Mouse (Mus musculus): ENCODE data around the gene Chchd10.

The Chchd10 gene

GRCm38 (mm10) chr10:75942736-75943477, 10.0 kb downstream of the Chchd10 start, which contains the start of gene Vpreb3:
Gene Vpreb3, plus strand, starts transcription at chr10:75943057.
- in situ Hi-C loops (cut with MboI; ENCODE audit: low pct_unique_long_range_greater_than_20kb in 1 of 2, low sequenced_read_pairs in 2 of 2, unreplicated experiment in 1 of 2) = no loop called here

DNA sequence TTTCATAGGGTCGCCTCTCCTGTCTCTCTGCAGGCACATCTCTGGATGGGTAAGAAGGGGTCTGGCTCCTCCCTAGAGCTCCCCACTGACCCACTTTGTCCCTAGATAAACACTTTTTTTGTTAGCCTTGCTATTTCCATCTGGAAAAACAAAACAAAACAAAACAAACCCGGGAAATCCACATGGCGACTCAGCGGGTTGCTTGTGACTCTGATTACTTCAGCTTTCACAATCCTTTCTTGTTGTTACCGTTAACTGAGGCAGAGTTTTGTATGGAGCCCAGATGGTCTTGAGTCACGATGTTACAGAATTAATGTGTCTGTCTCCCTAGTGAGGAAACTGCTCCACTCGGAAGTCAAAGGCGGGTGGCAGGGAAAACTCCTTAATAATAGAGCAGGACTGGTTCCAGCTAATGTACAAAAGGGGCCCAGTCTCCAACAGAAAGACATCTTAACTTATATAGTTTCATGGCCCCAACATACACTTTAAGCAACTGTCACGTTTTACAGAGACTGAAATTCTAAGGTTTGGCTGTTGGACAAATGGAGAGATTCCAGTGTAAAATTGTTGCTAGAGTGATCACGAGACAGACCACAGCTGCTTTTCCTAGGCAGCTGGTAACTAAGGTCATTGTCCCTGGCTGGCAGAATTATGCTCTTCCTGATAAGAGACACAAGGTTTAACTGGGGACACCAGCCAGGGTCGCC, 11.3 kb downstream of the Chchd10 start:
- in situ Hi-C loops (cut with MboI; ENCODE audit: low pct_unique_long_range_greater_than_20kb in 1 of 2, low sequenced_read_pairs in 2 of 2, unreplicated experiment in 1 of 2) = no loop called here

GRCm38 (mm10) chr10:75945213-75945612, 12.3 kb downstream of the Chchd10 start:
- in situ Hi-C loops (cut with MboI; ENCODE audit: low pct_unique_long_range_greater_than_20kb in 1 of 2, low sequenced_read_pairs in 2 of 2, unreplicated experiment in 1 of 2) = no loop called here

- in situ Hi-C loops (cut with MboI; ENCODE audit: low pct_unique_long_range_greater_than_20kb in 1 of 2, low sequenced_read_pairs in 2 of 2, unreplicated experiment in 1 of 2) = no loop called here
Observed at GRCm38 (mm10) chr10:75945896-75946295, 13.0 kb downstream of the Chchd10 start.

- in situ Hi-C loops (cut with MboI; ENCODE audit: low pct_unique_long_range_greater_than_20kb in 1 of 2, low sequenced_read_pairs in 2 of 2, unreplicated experiment in 1 of 2) = no loop called here
Observed at GRCm38 (mm10) chr10:75948079-75948478, 15.1 kb downstream of the Chchd10 start.

DNA sequence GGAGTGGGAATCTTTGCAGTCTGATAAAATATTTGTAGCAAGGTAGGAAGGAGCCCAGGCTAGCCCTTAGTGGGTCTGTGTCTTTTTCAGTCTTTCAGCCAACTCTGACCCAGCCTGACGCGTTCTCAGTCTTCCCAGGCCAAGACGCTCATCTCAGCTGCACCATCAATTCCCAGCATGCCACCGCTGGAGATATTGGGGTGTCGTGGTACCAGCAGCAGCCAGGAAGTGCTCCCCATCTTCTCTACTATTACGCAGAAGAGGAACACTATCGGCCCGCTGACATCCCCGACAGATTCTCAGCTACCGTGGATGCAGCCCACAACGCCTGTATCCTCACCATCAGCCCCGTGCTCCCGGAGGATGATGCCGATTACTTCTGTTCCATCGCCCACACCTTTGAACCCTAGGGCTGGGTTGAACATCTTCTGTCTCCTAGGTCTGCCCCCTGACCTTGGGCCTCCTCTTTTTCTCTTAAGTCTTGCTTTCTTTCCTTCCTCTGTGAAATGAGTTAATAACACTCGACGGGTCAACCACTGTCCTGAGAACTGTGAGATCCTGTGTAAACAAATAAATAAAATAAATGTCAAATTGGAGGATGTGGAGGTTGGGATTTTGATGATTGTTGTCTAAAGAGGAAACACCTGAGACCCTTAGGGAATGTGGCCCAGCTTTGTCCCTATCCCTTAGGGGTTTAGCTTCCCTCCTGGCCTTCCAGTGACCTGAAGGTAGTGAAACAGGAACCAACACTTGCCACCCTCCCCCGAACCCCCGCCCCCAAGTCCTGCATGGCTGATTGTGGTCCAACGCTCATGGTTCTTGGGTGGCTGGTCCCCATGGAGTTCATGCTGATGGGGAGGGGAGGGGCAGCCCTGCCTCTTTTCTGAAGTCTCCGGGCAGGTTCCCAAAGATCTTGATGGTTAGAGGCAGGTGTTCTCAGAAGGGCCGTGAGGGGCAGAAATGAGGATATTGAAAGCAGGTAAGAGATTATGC, 16.4 kb downstream of the Chchd10 start:
- in situ Hi-C loops (cut with MboI; ENCODE audit: low pct_unique_long_range_greater_than_20kb in 1 of 2, low sequenced_read_pairs in 2 of 2, unreplicated experiment in 1 of 2) = loop anchor here (5.0 to 25.0 kb wide), 4 partner anchors 62 to 362 kb away; partner anchors contain the start of gene Ggt5 (in 1 of the 2)

- in situ Hi-C loops (cut with MboI; ENCODE audit: low pct_unique_long_range_greater_than_20kb in 1 of 2, low sequenced_read_pairs in 2 of 2, unreplicated experiment in 1 of 2) = loop anchor here (5.0 to 25.0 kb wide), 4 partner anchors 64 to 364 kb away; partner anchors contain the start of gene Ggt5 (in 1 of the 2)
Observed at GRCm38 (mm10) chr10:75950791-75951210, 17.9 kb downstream of the Chchd10 start.

- in situ Hi-C loops (cut with MboI; ENCODE audit: low pct_unique_long_range_greater_than_20kb in 1 of 2, low sequenced_read_pairs in 2 of 2, unreplicated experiment in 1 of 2) = loop anchor here (5.0 to 25.0 kb wide), 4 partner anchors 64 to 364 kb away; partner anchors contain the start of gene Ggt5 (in 1 of the 2)
Observed at GRCm38 (mm10) chr10:75951424-75952050, 18.6 kb downstream of the Chchd10 start.

DNA sequence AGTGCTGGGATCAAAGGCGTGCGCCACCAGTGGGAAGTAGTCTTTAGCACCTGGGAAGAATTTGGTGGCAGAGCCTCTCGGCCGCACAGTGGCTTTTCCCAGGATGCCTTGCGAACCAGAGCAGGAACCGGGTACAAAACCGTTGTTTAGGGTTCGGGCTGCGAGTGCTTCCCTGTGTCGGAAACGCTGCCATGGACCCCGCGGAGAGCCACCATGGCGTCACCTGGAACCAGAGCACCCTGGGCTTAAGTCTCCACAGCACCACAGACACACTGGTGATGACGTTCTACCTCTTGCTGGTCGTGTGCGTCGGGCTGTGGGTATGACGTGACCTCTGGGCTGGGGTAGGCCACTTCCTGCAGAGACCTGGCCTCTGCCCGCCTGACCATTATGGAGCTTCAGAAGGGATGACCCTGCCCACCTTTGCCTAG, 21.5 kb downstream of the Chchd10 start, which contains the start of gene Gm5134:
Gene Gm5134, plus strand, starts transcription at position 134 of the 431 bp plus-strand sequence.
- in situ Hi-C loops (cut with MboI; ENCODE audit: low pct_unique_long_range_greater_than_20kb in 1 of 2, low sequenced_read_pairs in 2 of 2, unreplicated experiment in 1 of 2) = loop anchor here (5.0 to 25.0 kb wide), 4 partner anchors 67 to 367 kb away; partner anchors contain the start of gene Ggt5 (in 1 of the 2)

DNA sequence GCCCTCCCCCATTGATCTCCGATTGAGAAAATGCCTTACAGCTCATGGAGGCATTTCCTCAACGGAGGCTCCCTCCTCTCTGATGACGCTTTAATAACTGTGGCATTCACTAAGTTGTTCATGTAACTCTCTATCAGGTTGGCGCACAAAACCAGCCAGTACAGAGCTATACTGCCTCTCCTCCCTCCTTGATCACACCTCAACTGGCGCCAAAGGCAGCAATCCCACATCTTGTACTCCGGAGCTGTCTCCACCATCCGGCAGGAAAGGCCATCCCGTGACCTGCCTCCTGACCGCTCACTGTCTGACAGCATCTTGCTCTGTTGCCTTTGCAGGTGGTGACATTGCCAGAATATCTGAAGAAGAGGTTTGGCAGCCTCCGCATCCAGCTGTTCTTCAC, 40.9 kb downstream of the Chchd10 start:
- in situ Hi-C loops (cut with MboI; ENCODE audit: low pct_unique_long_range_greater_than_20kb in 1 of 2, low sequenced_read_pairs in 2 of 2, unreplicated experiment in 1 of 2) = loop anchor here (10.0 to 25.0 kb wide), 3 partner anchors 231 to 387 kb away; partner anchors contain the start of gene Ggt5 (in 1 of the 2)

- in situ Hi-C loops (cut with MboI; ENCODE audit: low pct_unique_long_range_greater_than_20kb in 1 of 2, low sequenced_read_pairs in 2 of 2, unreplicated experiment in 1 of 2) = loop anchor here in 1 of 2 experiments (10.0 kb wide), 1 partner anchor 230 kb away; no protein-coding TSS in a partner anchor
Observed at GRCm38 (mm10) chr10:75975216-75975615, 42.3 kb downstream of the Chchd10 start.

DNA sequence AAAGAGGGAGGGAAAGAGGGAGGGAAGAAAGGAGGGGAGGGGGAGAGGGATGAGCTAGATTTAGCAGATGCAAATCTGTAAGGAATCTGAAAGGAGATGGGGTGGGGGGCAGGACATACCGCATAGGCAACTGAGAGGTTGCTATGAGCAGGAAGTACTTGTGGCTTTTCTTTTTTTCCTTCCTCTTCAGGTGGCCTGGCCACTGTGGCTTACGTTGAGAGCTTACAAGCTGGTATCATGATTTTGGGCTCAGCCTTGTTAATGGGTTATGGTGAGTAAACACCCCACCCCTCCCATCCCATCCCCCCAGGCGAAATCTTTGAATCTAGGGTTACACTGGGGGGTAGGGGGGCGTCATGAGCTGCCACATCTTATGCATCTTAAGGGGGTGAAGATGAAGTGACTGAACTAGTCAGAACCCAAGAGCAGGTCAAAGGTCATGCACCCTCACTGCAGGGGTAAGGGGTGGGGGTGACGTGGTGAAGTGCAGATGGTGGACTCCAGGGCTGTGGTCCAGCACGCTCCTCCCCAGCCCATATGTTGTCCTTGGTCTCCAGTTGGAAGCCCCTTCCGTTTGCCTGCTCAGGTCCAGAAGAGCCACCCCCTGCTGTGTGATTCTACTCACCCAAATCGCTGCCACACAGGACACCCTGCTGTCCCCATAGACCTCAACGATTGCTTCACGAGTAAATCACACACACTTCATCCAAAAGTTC, 45.3 kb downstream of the Chchd10 start:
- in situ Hi-C loops (cut with MboI; ENCODE audit: low pct_unique_long_range_greater_than_20kb in 1 of 2, low sequenced_read_pairs in 2 of 2, unreplicated experiment in 1 of 2) = loop anchor here in 1 of 2 experiments (10.0 kb wide), 1 partner anchor 227 kb away; no protein-coding TSS in a partner anchor

- in situ Hi-C loops (cut with MboI; ENCODE audit: low pct_unique_long_range_greater_than_20kb in 1 of 2, low sequenced_read_pairs in 2 of 2, unreplicated experiment in 1 of 2) = loop anchor here in 1 of 2 experiments (10.0 kb wide), 1 partner anchor 226 kb away; no protein-coding TSS in a partner anchor
Observed at GRCm38 (mm10) chr10:75978835-75979157, 45.9 kb downstream of the Chchd10 start.

DNA sequence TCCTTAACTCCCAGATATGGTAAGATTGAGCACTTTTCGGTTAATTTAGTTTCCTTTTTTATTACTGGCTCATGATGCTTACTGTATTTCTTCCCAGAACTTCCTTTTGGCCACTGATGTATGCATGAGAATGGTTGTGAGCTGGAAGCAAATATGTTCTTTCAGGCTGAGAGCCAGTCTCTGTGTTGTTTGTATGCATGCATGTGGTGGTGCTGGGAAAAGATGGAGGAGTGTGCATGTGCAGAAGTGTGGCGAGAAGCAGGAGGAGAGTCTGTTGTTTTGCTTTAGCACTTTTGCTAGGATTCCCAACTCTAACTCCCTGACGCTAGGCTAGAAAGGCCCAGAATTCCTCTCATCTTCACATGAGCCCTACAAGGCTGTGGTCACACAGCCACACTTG, 46.5 kb downstream of the Chchd10 start:
- in situ Hi-C loops (cut with MboI; ENCODE audit: low pct_unique_long_range_greater_than_20kb in 1 of 2, low sequenced_read_pairs in 2 of 2, unreplicated experiment in 1 of 2) = loop anchor here in 1 of 2 experiments (10.0 kb wide), 1 partner anchor 225 kb away; no protein-coding TSS in a partner anchor
